ENCODE assay signal across 10 mouse cellular contexts in genomic region chr4:47128515-47128914, GRCm38 (mm10). TPM values are rescaled to one million over a fixed set of nuclear protein-coding genes. Genes with fewer than 3 reads are reported as not detected.
DNase-seq lines count a peak whose midpoint lies in the region; ATAC-seq and TF ChIP-seq lines count a peak whose summit lies in the region.
"Had no signal": no experiment of that assay in that cellular context is flagged by ENCODE, and none has a peak within 500 bp of the region (broad histone marks: within the 10 kb centered on the region; RNA-seq: fewer than 3 reads in every experiment).

No protein-coding gene starts in this region.

- no peak for ATAC-seq in intestine, postnatal 0 days
- ATAC-seq in lung, postnatal 0 days = peak; percentile 47

- no peak overlapping the region for H3K4me3 ChIP-seq in intestine, postnatal 0 days (ENCODE audit: low read depth, low read length)
- no peak overlapping the region for H3K4me3 ChIP-seq in lung, postnatal 0 days (ENCODE audit: low read depth, low read length)
- H3K4me3 ChIP-seq: limb, embryonic 12.5 days; neural tube, embryonic 12.5 days had no signal

- H3K27ac ChIP-seq in intestine, postnatal 0 days (ENCODE audit: low read depth, low read length) = no peak overlapping the region
- no peak overlapping the region for H3K27ac ChIP-seq in lung, postnatal 0 days (ENCODE audit: low read length)
- H3K27ac ChIP-seq: limb, embryonic 12.5 days; neural tube, embryonic 12.5 days had no signal

- H3K27me3 ChIP-seq in intestine, postnatal 0 days (replicated peaks; ENCODE audit: control insufficient read depth, insufficient read depth, low read length) = no peaks in the 10 kb centered on the region
- no peaks in the 10 kb centered on the region for H3K27me3 ChIP-seq in lung, postnatal 0 days (replicated peaks; ENCODE audit: insufficient read depth, low read length)
- H3K27me3 ChIP-seq: limb, embryonic 12.5 days; neural tube, embryonic 12.5 days had no signal

- no peaks in the 10 kb centered on the region for H3K36me3 ChIP-seq in intestine, postnatal 0 days (ENCODE audit: control insufficient read depth, insufficient read depth)
- no peaks in the 10 kb centered on the region for H3K36me3 ChIP-seq in lung, postnatal 0 days (ENCODE audit: insufficient read depth, low read length)
- H3K36me3 ChIP-seq: limb, embryonic 12.5 days; neural tube, embryonic 12.5 days had no signal

- no peaks in the 10 kb centered on the region for H3K9me3 ChIP-seq in intestine, postnatal 0 days (ENCODE audit: control insufficient read depth)
- H3K9me3 ChIP-seq in lung, postnatal 0 days (ENCODE audit: low read length) = no peaks in the 10 kb centered on the region

- peak; percentile 37 for DNase-seq in adrenal gland, adult 2 months
- DNase-seq in adrenal gland, postnatal 25 days = no peak
- DNase-seq in layer of hippocampus, adult 18-20 months (ENCODE audit: low spot score in 2 of 2) = peak; percentile 11 to 42
- no peak for DNase-seq in layer of hippocampus, adult 9-10 months (ENCODE audit: low spot score)
- DNase-seq in lung, postnatal 0 days (ENCODE audit: low spot score) = peak; percentile 40
- no peak for DNase-seq in spleen, adult 12 weeks (ENCODE audit: low spot score)
- DNase-seq in thymus, postnatal 0 days (ENCODE audit: low spot score) = no peak

- H3K9ac ChIP-seq in intestine, postnatal 0 days (ENCODE audit: low read depth, low read length) = no peak overlapping the region
- no peak overlapping the region for H3K9ac ChIP-seq in lung, postnatal 0 days (replicated peaks; ENCODE audit: low read depth)
- H3K9ac ChIP-seq: limb, embryonic 12.5 days; neural tube, embryonic 12.5 days had no signal

- WGBS in intestine, postnatal 0 days = 66% methylated on average over 7 of the region's 7 CpGs
- 67% methylated on average over 7 of the region's 7 CpGs for WGBS in lung, postnatal 0 days

- H3K4me1 ChIP-seq in intestine, postnatal 0 days (replicated peaks; ENCODE audit: control insufficient read depth, insufficient read depth, low read length) = no peaks in the 10 kb centered on the region
- no peaks in the 10 kb centered on the region for H3K4me1 ChIP-seq in lung, postnatal 0 days (ENCODE audit: insufficient read depth, low read depth, low read length)
- H3K4me1 ChIP-seq: neural tube, embryonic 12.5 days had no signal

- TF ChIP-seq EP300 in lung, postnatal 0 days (IDR thresholded peaks at IDR 0.05) = no peak

- TF ChIP-seq CTCF in intestine, postnatal 0 days (IDR thresholded peaks at IDR 0.05; ENCODE audit: low read depth) = peak; percentile 73
- TF ChIP-seq CTCF in lung, postnatal 0 days (IDR thresholded peaks at IDR 0.05) = peak; percentile 75

- H3K4me2 ChIP-seq in intestine, postnatal 0 days (replicated peaks; ENCODE audit: low read depth) = no peak overlapping the region
- H3K4me2 ChIP-seq in lung, postnatal 0 days (replicated peaks; ENCODE audit: low read depth, low read length) = no peak overlapping the region
- H3K4me2 ChIP-seq: limb, embryonic 12.5 days; neural tube, embryonic 12.5 days had no signal

RNA-seq across cellular contexts. Expression of gene Galnt12, which starts 36.8 kb away (rescaled TPM):
- total RNA-seq in adrenal gland, adult 2 months (2021) = 1 to 10 TPM in 1 of 2 experiments, under 1 TPM in 1; 0.40 to 1.0 TPM
- 1.9 TPM in 2 replicates for polyA plus RNA-seq in adrenal gland, adult 2 months (2012; rRNA removed)
- total RNA-seq in adrenal gland, postnatal 25 days (2021) = 0.67 and 1.4 TPM in 2 replicates
- under 1 TPM; 0.74 to 0.77 TPM for total RNA-seq in layer of hippocampus, adult 18-20 months (2021)
- 16.5 and 19.2 TPM in 2 replicates for polyA plus RNA-seq in intestine, postnatal 0 days (2015; fragmentation: Nextera tagmentation; extraction: Ambion mirVana)
- 2.9 and 3.2 TPM in 2 replicates for polyA plus RNA-seq in lung, postnatal 0 days (2015; fragmentation: Nextera tagmentation; extraction: Ambion mirVana)
- polyA plus RNA-seq in thymus, postnatal 0 days (2015; fragmentation: Nextera tagmentation; extraction: Ambion mirVana) = 35.3 and 37.1 TPM in 2 replicates

Comparison
In these comparisons a context has a peak if more than half of its experiments do, and no peak if none do; other contexts are left out.
1. DNase-seq: peak in adrenal gland, adult 2 months (single experiment), layer of hippocampus, adult 18-20 months (2 of 2) and lung, postnatal 0 days (single experiment); none in adrenal gland, postnatal 25 days (single experiment), layer of hippocampus, adult 9-10 months (single experiment), spleen, adult 12 weeks (single experiment) and thymus, postnatal 0 days (single experiment).